ENCODE assay signal across 28 mouse cellular contexts in genomic region chr6:127910638-127911037, GRCm38 (mm10). TPM values are rescaled to one million over a fixed set of nuclear protein-coding genes. Genes with fewer than 3 reads are reported as not detected.
"Had no signal": no experiment of that assay in that cellular context is flagged by ENCODE, and none has a peak within 500 bp of the region (broad histone marks: within the 10 kb centered on the region; RNA-seq: fewer than 3 reads in every experiment).

No protein-coding gene starts in this region.

- H3K4me1 ChIP-seq: heart, embryonic 13.5 days; heart, embryonic 15.5 days; hindbrain, embryonic 10.5 days; hindbrain, embryonic 12.5 days; intestine, embryonic 15.5 days; limb, embryonic 13.5 days; liver, embryonic 12.5 days had no signal

- H3K4me2 ChIP-seq: heart, embryonic 11.5 days; heart, embryonic 13.5 days; heart, embryonic 15.5 days; hindbrain, embryonic 12.5 days; hindbrain, embryonic 14.5 days; intestine, embryonic 15.5 days; limb, embryonic 13.5 days; liver, embryonic 12.5 days had no signal

- H3K27me3 ChIP-seq: heart, embryonic 15.5 days; hindbrain, embryonic 12.5 days; intestine, embryonic 15.5 days; limb, embryonic 13.5 days; liver, embryonic 12.5 days had no signal

- H3K9ac ChIP-seq: heart, embryonic 13.5 days; heart, embryonic 15.5 days; hindbrain, embryonic 12.5 days; hindbrain, embryonic 14.5 days; intestine, embryonic 15.5 days; limb, embryonic 13.5 days; liver, embryonic 12.5 days; liver, embryonic 14.5 days had no signal

- ATAC-seq: hindbrain, embryonic 16.5 days; inflammation-experienced regulatory T-cells, adult 6 months; intestine, embryonic 15.5 days; intestine, postnatal 0 days; liver, embryonic 12.5 days had no signal

- DNase-seq: gastrocnemius, adult 2 months; gastrocnemius, postnatal 14 days; gastrocnemius, postnatal 36 days; heart, adult 11 months; heart, adult 2 months; heart, postnatal 14 days; heart, postnatal 4 days; kidney, adult 18-20 months; kidney, adult 8-10 months; kidney, postnatal 10 days; kidney, postnatal 25 days; kidney, postnatal 4 days had no signal

- H3K36me3 ChIP-seq: heart, embryonic 13.5 days; heart, embryonic 15.5 days; intestine, embryonic 15.5 days; liver, embryonic 12.5 days had no signal

- H3K4me3 ChIP-seq: gastrocnemius, adult 2 months; heart, adult 2 months; heart, embryonic 13.5 days; heart, embryonic 15.5 days; hindbrain, embryonic 10.5 days; hindbrain, embryonic 12.5 days; intestine, embryonic 15.5 days; layer of hippocampus, adult 2 months; left cerebral cortex, adult 2 months; limb, embryonic 13.5 days; liver, embryonic 12.5 days had no signal

- H3K27ac ChIP-seq: gastrocnemius, adult 2 months; heart, adult 2 months; heart, embryonic 13.5 days; heart, embryonic 15.5 days; hindbrain, embryonic 10.5 days; hindbrain, embryonic 12.5 days; hindbrain, embryonic 14.5 days; intestine, embryonic 15.5 days; layer of hippocampus, adult 2 months; left cerebral cortex, adult 2 months; limb, embryonic 13.5 days; liver, embryonic 12.5 days; liver, embryonic 14.5 days had no signal

- H3K9me3 ChIP-seq: heart, embryonic 13.5 days; heart, embryonic 15.5 days; hindbrain, embryonic 10.5 days; hindbrain, embryonic 12.5 days; intestine, embryonic 15.5 days; limb, embryonic 13.5 days; liver, embryonic 12.5 days had no signal

RNA-seq across cellular contexts. Expression of gene Tspan11, which starts 23.2 kb away (rescaled TPM):
- polyA plus RNA-seq: inflammation-experienced regulatory T-cells, adult 6 months; liver, adult 2 months had no signal
